Mouse (Mus musculus): ENCODE measurements around the gene Ppp2r3a. TPM values are rescaled to one million over a fixed set of nuclear protein-coding genes. Genes with fewer than 3 reads are reported as not detected.

Ppp2r3a gene
- polyA plus RNA-seq, 1 experiment from 2014 or later: 2.2 TPM

DNA sequence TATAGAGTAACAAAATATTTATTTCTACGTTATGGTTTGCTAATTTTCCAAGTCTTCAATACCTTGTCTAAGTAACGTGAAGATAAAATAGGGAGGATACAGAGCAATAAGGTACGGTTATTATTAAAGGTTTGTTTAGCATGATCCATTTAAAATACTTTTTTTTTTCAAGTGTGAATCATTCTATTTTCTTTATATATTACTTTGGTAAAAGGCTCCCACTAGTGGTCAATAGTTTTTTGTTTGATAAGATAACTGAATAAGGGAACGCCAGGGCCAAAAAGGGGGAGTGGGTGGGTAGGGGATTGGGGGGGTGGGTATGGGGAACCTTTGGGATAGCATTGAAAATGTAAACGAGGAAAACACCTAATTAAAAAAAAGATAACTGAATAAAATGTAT is 98.7 kb downstream of the Ppp2r3a start:
- H3K27ac ChIP-seq: no peak overlapping the region
- no peak for DNase-seq
- 68% methylated on average over 5 of the region's 5 CpGs for WGBS (ENCODE audit: insufficient replicate concordance)

DNA sequence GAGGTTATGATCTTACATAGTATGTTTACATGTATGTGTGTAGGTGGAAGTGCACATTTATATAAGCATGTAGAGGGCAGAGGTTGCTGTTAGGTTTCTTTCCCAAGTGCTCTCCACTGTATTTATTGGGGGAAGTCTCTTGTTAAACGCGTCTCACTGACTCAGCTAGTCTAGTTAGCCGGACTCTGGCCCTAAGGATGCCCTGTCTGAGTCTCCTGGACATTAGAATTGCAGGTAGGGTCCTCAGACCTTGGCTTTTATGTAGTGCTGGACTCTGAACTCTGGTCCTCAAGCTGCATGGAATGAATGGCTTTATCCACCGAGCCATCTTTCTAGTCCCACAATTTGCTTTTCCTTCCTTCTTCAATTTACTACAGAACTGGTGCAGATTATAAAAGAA is 108.0 kb downstream of the Ppp2r3a start:
- Histone ChIP-seq H3K27ac (no peak overlapping the region), H3K4me3 (replicated peaks) (no peak overlapping the region), H3K9ac (no peak overlapping the region), H3K4me2 (no peak overlapping the region), H3K4me1 (replicated peaks) (no peaks in the 10 kb centered on the region), H3K27me3 (no peaks in the 10 kb centered on the region), H3K9me3 (replicated peaks) (no peaks in the 10 kb centered on the region), H3K36me3 (no peaks in the 10 kb centered on the region)
- WGBS (ENCODE audit: insufficient replicate concordance): 84% methylated on average over 4 of the region's 4 CpGs
- no peak for ATAC-seq (ENCODE audit: low read depth)
- DNase-seq: no peak

More for the DNA sequence above, 98.7 kb downstream of the Ppp2r3a start:
- Histone ChIP-seq H3K9me3 (replicated peaks) (no peaks in the 10 kb centered on the region), H3K27me3 (no peaks in the 10 kb centered on the region), H3K4me1 (replicated peaks) (no peaks in the 10 kb centered on the region), H3K9ac (no peak overlapping the region), H3K4me2 (no peak overlapping the region), H3K4me3 (replicated peaks) (no peak overlapping the region), H3K36me3 (no peaks in the 10 kb centered on the region)
- ATAC-seq (ENCODE audit: low read depth): no peak

DNA sequence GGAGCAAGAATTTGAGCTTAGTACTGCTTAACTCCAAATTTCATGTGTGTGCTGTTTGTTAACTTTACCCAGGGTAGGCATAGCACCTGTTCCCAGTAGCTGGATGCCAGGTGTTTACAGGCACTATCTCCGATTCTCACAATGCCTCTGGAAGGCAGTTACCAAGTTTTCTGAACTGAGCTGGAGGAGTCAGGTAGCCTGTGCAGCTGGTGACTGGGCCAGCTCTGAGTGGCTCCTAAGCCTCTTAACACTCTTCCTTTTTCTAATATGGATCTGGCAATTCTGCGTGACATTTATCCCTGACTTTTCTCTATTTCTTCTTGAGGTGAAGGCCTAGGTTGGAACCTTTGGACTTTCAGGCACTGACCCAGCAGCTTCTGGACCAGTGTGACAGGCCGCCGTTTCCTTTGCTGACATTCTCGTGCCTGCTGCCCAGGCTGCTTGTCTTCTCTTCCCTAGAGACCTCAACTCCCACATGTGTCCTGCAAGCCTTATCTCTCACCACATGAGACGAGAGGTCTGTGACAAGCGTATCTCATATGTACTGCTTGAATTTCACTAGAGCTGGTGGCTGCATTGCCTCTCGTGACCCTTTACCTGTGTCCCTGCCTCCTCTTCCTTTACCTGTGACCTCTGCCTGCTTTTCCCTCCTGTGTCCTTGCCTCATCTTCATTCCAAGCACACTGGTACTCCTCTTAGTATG is 137.3 kb downstream of the Ppp2r3a start:
- Histone ChIP-seq H3K4me1 (replicated peaks) (peaks cover 24% of the 10 kb centered on the region), H3K4me2 (0 out of 2 replicates have a peak overlapping the region, but pooled peaks have one; percentile 1), H3K27me3 (no peaks in the 10 kb centered on the region), H3K9me3 (replicated peaks) (no peaks in the 10 kb centered on the region), H3K9ac (no peak overlapping the region), H3K27ac (no peak overlapping the region), H3K36me3 (no peaks in the 10 kb centered on the region), H3K4me3 (replicated peaks) (no peak overlapping the region)
- peak; percentile 89 for ATAC-seq (ENCODE audit: low read depth)
- WGBS (ENCODE audit: insufficient replicate concordance): 31% methylated on average over 8 of the region's 8 CpGs
- peak; percentile 26 for DNase-seq

DNA sequence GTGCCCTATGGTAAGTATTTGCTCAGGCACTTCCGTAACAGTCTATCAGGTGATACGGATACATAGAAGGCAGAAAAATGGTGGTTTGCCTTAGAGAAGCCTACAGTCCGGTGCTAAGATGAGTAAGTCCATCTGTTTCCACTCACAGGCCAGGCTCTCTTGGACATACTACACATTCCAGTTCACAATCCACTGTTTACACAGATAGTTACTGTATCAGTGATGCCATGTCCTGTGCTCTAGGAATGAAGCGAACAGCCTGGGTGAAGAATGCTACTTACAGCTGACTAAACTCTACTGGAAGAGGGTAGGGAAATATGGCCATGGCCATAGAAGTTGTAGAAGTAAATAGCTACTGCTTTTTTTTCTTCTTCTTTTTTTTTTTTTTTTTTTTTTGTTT is 138.3 kb downstream of the Ppp2r3a start:
- ATAC-seq (ENCODE audit: low read depth) (no peak), DNase-seq (no peak)
- Histone ChIP-seq H3K9me3 (replicated peaks) (no peaks in the 10 kb centered on the region), H3K9ac (no peak overlapping the region), H3K4me2 (no peak overlapping the region), H3K27ac (no peak overlapping the region), H3K4me1 (replicated peaks) (peaks cover 24% of the 10 kb centered on the region), H3K4me3 (replicated peaks) (no peak overlapping the region), H3K36me3 (no peaks in the 10 kb centered on the region), H3K27me3 (no peaks in the 10 kb centered on the region)
- WGBS (ENCODE audit: insufficient replicate concordance): 81% methylated on average over 4 of the region's 4 CpGs

DNA sequence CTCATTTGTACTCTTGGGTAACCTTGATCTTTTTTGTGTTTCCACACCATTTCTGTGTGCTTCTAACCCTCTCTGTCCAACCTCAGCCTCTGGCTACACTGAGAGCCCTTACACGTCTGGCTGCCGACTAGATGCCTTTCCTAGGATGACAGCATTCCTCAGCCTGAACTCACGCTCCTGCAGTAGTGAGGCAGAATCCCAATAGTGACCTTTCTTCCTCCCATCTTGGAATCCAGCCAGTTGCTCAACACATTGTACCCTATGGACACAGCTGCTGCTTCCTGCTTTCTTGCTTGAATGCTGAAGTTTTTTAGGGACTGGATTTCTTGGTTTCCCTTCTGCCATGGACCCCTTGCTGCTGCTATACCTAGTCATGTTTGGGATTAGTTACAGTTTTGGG is 141.6 kb downstream of the Ppp2r3a start:
- ATAC-seq (ENCODE audit: low read depth): no peak
- no peak for DNase-seq

DNA sequence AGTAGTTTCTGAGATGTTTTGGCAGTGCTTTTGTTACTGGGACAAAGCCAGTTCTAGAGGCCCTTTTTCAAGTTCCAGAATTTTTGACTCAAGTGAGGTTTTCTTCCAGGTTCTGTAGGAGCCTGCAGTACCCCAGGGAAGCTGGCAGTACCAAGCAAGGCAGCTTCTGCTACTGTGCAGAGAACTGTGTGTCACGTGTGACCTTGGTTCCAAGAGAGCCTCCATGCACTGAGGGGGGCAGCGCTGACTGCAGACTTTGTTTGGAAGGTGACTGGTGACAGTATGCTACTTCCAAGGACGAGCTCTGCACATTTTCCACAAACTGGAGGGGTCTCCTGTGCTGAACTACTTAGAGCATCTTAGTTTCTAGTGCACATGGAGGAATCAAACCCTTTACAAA is 144.2 kb downstream of the Ppp2r3a start:
- no peak overlapping the region for H3K27ac ChIP-seq
- H3K9ac ChIP-seq: no peak overlapping the region
- no peak overlapping the region for H3K4me2 ChIP-seq
- whole genome bisulfite sequencing (ENCODE audit: insufficient replicate concordance): 68% methylated on average over 3 of the region's 3 CpGs
- no peaks in the 10 kb centered on the region for H3K9me3 ChIP-seq (replicated peaks)
- DNase-seq (no peak), ATAC-seq (ENCODE audit: low read depth) (no peak)
- H3K4me1 ChIP-seq (replicated peaks): peaks cover 10% of the 10 kb centered on the region
- peaks cover 14% of the 10 kb centered on the region for H3K36me3 ChIP-seq
- H3K4me3 ChIP-seq (replicated peaks): no peak overlapping the region
- no peaks in the 10 kb centered on the region for H3K27me3 ChIP-seq

More for the DNA sequence above, 141.6 kb downstream of the Ppp2r3a start:
- H3K9me3 ChIP-seq (replicated peaks): no peaks in the 10 kb centered on the region
- H3K9ac ChIP-seq: no peak overlapping the region
- 74% methylated on average over 3 of the region's 3 CpGs for WGBS (ENCODE audit: insufficient replicate concordance)
- no peak overlapping the region for H3K4me3 ChIP-seq (replicated peaks)
- H3K27me3 ChIP-seq: no peaks in the 10 kb centered on the region
- H3K4me1 ChIP-seq (replicated peaks): peaks cover 23% of the 10 kb centered on the region
- peaks cover 9% of the 10 kb centered on the region for H3K36me3 ChIP-seq
- no peak overlapping the region for H3K27ac ChIP-seq
- H3K4me2 ChIP-seq: no peak overlapping the region

DNA sequence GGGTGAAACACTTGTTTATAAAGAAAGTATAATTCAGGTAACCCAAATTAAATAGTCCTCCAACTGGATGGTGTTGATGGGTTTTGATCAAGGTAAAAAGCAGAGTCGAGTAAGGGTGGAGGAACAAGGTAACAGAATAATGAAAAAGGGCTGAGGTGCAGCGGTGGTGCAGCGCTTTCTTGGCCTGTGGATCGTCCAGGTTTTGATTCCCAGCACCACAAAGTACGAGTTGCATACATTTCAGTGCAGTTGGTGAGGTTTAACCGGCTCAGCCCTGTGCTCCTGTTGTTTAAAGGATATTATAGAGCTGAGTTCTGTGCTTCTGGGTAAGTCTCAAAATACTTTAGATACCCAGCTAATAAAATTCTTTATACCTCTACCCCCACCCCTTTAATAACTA is 145.9 kb downstream of the Ppp2r3a start:
- no peak overlapping the region for H3K9ac ChIP-seq
- H3K27me3 ChIP-seq: no peaks in the 10 kb centered on the region
- 92% methylated on average over 6 of the region's 6 CpGs for whole genome bisulfite sequencing (ENCODE audit: insufficient replicate concordance)
- peaks cover 30% of the 10 kb centered on the region for H3K36me3 ChIP-seq
- H3K4me1 ChIP-seq (replicated peaks): peaks cover 13% of the 10 kb centered on the region
- ATAC-seq (ENCODE audit: low read depth): no peak
- no peaks in the 10 kb centered on the region for H3K9me3 ChIP-seq (replicated peaks)
- no peak overlapping the region for H3K4me2 ChIP-seq
- H3K27ac ChIP-seq: no peak overlapping the region
- DNase-seq: no peak
- no peak overlapping the region for H3K4me3 ChIP-seq (replicated peaks)

DNA sequence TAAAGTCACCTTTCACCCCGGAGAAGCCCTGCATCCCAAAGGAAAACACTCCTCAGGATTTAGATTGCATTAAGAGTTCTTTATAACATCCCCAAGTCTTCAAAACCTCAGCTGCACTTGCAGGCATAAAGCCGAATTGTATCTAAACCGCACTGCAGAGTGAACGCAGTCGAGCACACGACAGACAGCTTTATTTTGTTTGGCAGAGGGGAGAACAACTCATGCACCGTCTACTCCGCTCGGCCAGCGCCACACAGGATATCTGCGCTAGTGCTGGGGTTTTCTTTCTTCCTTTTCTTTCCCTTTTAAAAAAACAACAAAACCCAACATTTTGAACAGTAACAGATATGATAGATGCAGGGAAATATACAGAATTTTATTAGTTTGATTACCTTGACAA is 146.7 kb downstream of the Ppp2r3a start:
- Histone ChIP-seq H3K27ac (no peak overlapping the region), H3K36me3 (peaks cover 34% of the 10 kb centered on the region), H3K9ac (no peak overlapping the region), H3K27me3 (no peaks in the 10 kb centered on the region), H3K4me2 (no peak overlapping the region), H3K9me3 (replicated peaks) (no peaks in the 10 kb centered on the region), H3K4me3 (replicated peaks) (no peak overlapping the region), H3K4me1 (replicated peaks) (peaks cover 6% of the 10 kb centered on the region; the same call in 1 of the 2 replicates)
- ATAC-seq (ENCODE audit: low read depth) (no peak), DNase-seq (no peak)
- WGBS (ENCODE audit: insufficient replicate concordance): 91% methylated on average over 11 of the region's 11 CpGs

DNA sequence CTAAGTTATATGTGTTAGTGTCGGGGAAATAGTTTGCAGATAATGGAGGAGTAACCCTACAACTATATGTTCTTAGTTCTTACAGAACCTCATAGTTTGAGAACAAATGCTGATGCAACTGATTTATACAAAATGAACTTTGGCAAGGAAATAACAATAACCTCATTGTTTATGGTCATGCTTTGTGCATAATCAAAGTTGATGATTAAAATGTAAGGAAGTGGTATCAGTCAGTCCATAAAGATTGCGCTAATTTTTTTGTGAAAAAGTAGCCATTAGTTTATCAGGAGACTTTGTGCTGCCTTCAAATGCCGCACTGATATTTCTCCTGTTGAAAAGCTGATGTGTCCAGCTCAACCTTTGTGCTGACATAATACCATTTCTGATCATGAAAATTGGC is 149.3 kb downstream of the Ppp2r3a start:
- Histone ChIP-seq H3K9ac (no peak overlapping the region), H3K27me3 (no peaks in the 10 kb centered on the region), H3K4me1 (replicated peaks) (peaks cover 21% of the 10 kb centered on the region), H3K27ac (no peak overlapping the region), H3K36me3 (peaks cover 34% of the 10 kb centered on the region), H3K9me3 (replicated peaks) (no peaks in the 10 kb centered on the region), H3K4me2 (no peak overlapping the region), H3K4me3 (replicated peaks) (no peak overlapping the region)
- 85% methylated on average over 3 of the region's 3 CpGs for WGBS (ENCODE audit: insufficient replicate concordance)
- ATAC-seq (ENCODE audit: low read depth): no peak
- no peak for DNase-seq

DNA sequence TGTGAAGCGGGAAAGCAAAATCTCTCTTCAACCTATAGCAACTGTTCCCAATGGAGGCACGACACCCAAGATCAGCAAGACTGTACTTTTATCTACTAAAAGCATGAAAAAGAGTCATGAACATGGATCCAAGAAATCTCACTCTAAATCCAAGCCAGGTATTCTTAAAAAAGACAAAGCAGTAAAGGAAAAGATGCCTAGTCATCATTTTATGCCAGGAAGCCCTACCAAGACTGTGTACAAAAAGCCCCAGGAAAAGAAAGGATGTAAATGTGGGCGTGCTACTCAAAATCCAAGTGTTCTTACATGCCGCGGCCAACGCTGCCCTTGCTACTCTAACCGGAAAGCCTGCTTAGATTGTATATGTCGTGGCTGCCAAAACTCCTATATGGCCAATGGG is 150.0 kb downstream of the Ppp2r3a start:
- DNase-seq (no peak), ATAC-seq (ENCODE audit: low read depth) (no peak)
- no peak overlapping the region for H3K4me3 ChIP-seq (replicated peaks)
- 90% methylated on average over 8 of the region's 8 CpGs for WGBS (ENCODE audit: insufficient replicate concordance)
- H3K9me3 ChIP-seq (replicated peaks): no peaks in the 10 kb centered on the region
- H3K27me3 ChIP-seq: no peaks in the 10 kb centered on the region
- no peak overlapping the region for H3K4me2 ChIP-seq
- H3K36me3 ChIP-seq: peaks cover 36% of the 10 kb centered on the region
- no peak overlapping the region for H3K27ac ChIP-seq
- peaks cover 21% of the 10 kb centered on the region for H3K4me1 ChIP-seq (replicated peaks)
- no peak overlapping the region for H3K9ac ChIP-seq

DNA sequence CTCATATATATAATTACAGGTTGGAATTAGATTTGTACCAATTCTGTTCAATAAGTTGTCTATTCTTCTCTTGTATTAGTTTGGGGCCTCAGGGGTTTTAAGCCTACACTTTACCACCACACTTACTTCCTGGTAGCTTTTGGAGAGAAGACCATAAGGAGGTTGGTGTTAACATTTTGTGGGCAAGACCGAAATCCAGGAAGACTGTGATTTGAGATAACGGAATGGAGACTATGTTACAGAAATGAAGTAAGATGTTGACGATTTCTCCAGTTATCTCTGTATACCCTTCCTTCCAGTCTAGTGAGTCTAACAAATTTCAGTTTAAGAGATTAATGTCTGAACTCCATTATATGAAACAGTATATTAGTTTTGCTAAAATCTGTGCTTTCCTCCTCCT is 151.4 kb downstream of the Ppp2r3a start:
- H3K4me1 ChIP-seq (replicated peaks): peaks cover 21% of the 10 kb centered on the region
- no peak for DNase-seq
- H3K9ac ChIP-seq: no peak overlapping the region
- H3K27ac ChIP-seq: no peak overlapping the region
- H3K4me2 ChIP-seq: no peak overlapping the region
- no peak for ATAC-seq (ENCODE audit: low read depth)
- H3K9me3 ChIP-seq (replicated peaks): no peaks in the 10 kb centered on the region
- peaks cover 43% of the 10 kb centered on the region for H3K36me3 ChIP-seq
- WGBS (ENCODE audit: insufficient replicate concordance): 21% methylated on average over 3 of the region's 3 CpGs
- no peak overlapping the region for H3K4me3 ChIP-seq (replicated peaks)
- H3K27me3 ChIP-seq: no peaks in the 10 kb centered on the region

DNA sequence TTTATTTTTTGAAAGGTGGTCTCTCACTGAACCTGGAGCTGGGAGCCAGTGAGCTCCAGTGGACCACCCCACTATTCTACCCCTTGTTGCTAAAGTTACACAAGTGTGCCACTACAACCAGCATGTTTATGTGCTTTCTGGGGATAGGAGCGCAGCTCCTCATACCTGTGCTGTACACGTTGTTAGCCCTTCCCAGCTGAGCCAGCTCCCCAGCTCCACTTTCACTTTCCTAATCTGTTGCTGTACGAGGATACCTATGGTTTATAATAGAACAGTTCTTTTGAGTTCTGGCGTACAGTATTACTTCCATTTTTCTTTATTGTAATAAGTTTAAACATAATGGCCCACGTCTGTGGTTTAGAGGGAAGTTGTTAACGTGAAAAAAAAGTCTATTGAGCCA is 152.2 kb downstream of the Ppp2r3a start:
- Histone ChIP-seq H3K9ac (0 out of 2 replicates have a peak overlapping the region, but pooled peaks have one; percentile 5), H3K36me3 (peaks cover 38% of the 10 kb centered on the region), H3K9me3 (replicated peaks) (no peaks in the 10 kb centered on the region), H3K4me1 (replicated peaks) (peaks cover 21% of the 10 kb centered on the region), H3K27ac (no peak overlapping the region), H3K27me3 (no peaks in the 10 kb centered on the region), H3K4me3 (replicated peaks) (no peak overlapping the region), H3K4me2 (no peak overlapping the region)
- 0 out of 2 replicates have a peak, but pooled peaks have one; percentile 7 for ATAC-seq (ENCODE audit: low read depth)
- no peak for DNase-seq
- WGBS (ENCODE audit: insufficient replicate concordance): 59% methylated on average over 6 of the region's 6 CpGs

Measured in liver, embryonic 13.5 days (tissue).